Mouse (Mus musculus) neutrophil, adult 5-6 weeks (primary cell): ENCODE measurements around the gene Ptprk. TPM values are rescaled to one million over a fixed set of nuclear protein-coding genes. Genes with fewer than 3 reads are reported as not detected.

Source experiments
- ATAC-seq: fragments of 151-379, 151-347 bp; 2 replicates; pipeline ENCODE4 v1.8.0; 2017; ENCODE audit warnings: mild to moderate bottlenecking, moderate TSS enrichment; ENCODE audit not compliant: insufficient number of reproducible peaks, poor library complexity, low FRiP score, severe bottlenecking; ENCODE audit errors: extremely low read depth
- total RNA-seq: library from RNA; stranded (forward); fragments of 200-1000 nt; gene quantifications from 2 replicates; pipeline ENCODE4 v1.2.3, GENCODE M21; 2017

Gene Ptprk
- 0.12 and 0.47 TPM in 2 replicates for total RNA-seq

GRCm38 (mm10) chr10:28074653-28075451, at the start of gene Ptprk:
Ptprk (plus strand) TSS chr10:28074820.
- ATAC-seq, result no peak

GRCm38 (mm10) chr10:28027791-28028190, 46.8 kb upstream of the Ptprk start:
- no peak for ATAC-seq

DNA sequence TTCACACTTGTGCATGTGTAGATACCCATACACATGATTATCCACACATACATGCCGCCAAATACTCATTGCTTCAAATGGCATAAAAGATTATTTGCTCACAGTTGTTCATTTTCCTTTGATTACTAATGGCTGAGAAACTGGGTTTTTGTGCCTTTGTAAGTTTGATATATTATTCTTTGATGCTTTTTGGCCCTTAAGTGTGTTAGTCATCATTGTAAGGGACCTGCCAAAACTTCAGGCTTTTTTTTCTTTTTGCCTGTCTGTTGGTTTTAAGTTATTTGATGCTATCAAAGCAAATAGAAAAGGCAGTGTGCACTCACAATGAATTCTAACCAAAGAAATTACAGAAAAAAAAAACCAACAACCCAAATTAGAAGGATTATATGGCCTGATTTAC, 38.2 kb upstream of the Ptprk start:
- no peak for ATAC-seq

DNA sequence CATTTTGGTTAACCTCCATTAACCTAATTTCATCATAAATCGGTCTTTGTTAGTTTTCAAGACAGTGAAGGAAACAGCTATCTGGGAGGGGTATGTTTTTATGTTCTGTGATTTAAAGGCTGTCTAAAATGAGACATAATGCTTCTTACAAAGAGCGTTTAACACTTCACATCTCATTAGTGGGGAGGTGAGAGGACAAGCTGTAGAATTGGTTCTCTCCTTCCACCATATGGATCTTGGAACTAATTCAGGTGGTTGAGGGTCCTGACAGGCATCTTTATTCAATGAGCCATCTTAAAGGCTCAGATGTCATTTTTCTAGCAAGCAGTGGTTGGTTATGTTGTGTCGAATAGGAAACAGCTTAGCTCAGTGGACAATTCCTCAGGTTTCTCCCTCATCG, 19.9 kb upstream of the Ptprk start:
- ATAC-seq, result no peak

GRCm38 (mm10) chr10:28059222-28059621, 15.4 kb upstream of the Ptprk start:
- no peak for ATAC-seq

GRCm38 (mm10) chr10:28067997-28068396, 6.6 kb upstream of the Ptprk start:
- ATAC-seq, result no peak

DNA sequence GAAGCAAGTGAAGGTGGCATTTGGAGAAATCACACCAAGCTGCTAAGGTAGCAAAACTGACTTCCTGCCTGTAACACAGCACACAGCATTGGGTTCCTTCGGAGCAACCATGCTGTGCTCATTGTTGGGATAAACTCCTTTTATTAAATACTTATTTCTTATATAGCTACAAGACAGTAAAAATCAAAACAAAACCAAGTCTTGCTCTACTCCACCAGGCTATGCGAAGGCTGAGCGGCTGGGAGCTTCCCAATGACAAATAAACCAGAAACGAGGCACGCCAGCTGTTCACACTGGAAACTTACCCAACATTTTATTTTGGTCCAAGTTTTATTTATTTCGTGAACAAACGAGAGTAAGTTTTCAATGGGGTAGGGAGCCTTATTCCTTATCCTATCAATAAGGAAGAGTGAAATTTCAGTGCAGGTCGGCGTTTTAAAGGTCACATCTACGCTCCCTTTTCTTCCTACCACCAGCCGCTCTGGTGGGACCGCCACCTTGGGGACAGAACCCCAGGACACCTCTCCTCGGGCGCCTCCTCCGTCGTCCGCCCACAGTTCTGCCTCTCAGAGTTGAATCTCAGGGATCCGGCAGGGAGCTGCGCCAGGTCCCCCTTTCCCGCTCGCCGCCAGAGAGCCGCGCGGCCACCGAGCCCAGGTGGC, 498 bp upstream of the Ptprk start:
- ATAC-seq, result no peak

DNA sequence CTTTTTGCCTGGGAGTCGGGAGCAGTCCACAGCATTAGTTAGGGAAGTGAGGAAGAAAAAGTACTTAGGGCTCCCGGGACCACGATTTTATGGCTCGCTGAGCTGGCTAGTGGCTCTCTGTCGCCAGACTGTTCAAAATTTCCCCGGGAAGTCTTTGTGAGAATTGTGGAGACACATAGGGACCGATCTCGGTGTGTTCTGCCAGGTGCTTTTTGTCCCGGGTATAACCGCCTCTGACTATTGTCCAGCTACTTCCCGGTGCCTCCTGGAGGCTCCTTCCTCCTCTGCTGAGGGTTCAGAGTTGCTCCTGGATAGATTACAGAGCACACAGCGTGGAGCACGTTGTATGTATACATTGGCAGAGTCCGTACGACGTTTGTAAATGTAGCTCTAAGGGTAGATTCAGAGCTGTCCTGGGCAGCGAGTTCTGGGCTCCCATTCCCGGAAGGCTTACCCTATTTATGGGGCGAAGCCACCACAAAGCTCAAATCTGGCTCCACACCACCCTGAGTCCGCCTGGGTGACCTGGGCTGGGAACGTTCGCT, 943 bp downstream of the Ptprk start:
- no peak for ATAC-seq

- ATAC-seq, result no peak
Observed at GRCm38 (mm10) chr10:28076036-28076855, 1.6 kb downstream of the Ptprk start.

GRCm38 (mm10) chr10:28078270-28078669, 3.6 kb downstream of the Ptprk start:
- ATAC-seq, result no peak

DNA sequence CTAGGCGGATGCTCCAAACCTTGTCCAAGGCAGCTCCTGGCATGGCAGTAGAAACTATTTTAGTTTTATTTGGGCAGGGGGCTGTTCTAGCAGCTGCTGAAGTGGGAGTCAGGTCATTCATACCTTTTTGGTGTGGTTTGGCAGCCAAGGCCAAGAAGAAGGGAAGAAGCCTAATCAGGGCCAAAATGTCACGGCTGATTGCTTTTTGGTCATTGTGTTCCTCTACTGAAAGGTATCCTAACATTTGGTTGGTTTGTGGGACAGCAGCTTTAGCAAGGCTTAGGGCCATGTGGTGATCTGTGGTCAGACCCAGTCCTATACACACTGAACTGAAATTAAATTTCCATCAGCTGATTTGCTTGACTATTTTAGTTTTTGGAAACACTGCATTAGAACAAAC, 6.6 kb downstream of the Ptprk start:
- no peak for ATAC-seq

- ATAC-seq, result no peak
Observed at GRCm38 (mm10) chr10:28083183-28083582, 8.6 kb downstream of the Ptprk start.

DNA sequence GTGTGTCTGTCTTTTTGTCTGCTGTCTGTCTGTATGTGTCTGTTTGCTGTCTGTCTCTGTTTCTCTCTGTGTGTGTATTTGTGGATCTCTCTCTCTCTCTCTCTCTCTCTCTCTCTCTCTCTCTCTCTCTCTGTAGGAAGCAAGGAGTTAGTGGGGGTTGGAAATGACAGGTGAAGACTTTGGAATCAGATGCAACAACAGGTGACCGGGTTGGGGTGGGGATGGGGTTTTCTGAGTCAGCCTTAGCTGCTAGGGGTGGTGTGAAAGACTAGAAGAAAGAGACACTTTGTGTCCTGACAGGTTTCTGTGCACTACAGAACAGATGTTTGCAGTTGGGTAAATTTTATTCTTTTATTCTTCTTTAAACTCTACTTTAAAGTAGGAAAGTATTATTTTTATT, 9.0 kb downstream of the Ptprk start:
- ATAC-seq, result no peak

DNA sequence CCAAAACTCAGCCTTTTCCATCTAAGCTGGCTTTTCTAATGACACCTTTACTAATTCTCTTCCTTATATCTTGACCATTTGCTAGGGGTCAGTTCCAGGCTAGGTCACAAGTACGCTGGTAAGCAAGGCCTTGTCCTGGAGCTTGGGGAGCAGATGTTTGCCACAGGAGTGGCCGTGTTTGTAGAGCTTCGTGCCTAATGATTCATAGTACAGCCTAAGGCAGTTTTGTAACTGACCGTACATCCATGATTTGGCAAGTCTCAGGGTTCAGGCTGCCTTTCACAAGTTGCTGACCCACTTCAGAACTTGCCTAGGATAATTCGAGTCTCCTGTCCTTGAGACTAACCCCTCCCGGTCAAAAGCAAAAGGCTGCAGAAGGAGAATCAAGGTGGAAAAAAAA, 12.7 kb downstream of the Ptprk start:
- no peak for ATAC-seq

- no peak for ATAC-seq
Observed at GRCm38 (mm10) chr10:28087749-28088148, 13.1 kb downstream of the Ptprk start.

DNA sequence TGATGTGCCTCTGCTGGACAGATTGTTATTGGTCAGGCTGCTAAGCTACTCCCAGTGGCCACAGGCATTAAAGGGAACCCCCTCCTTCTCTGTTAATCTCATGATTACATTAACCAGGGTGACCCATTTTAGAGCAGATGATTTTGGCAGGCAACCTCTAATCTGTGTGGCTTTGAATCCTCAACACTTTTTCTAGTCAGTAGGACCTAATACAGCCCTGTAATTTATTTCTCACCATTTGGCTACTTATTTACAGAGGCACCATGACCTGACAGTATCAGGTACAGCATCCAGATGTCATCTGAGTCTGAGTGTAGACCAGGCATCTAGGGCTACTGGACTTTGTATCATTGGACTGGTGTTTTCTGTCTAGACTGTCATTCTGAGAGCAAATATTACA, 21.4 kb downstream of the Ptprk start:
- ATAC-seq, result no peak

- no peak for ATAC-seq
Observed at GRCm38 (mm10) chr10:28097637-28098036, 23.0 kb downstream of the Ptprk start.

DNA sequence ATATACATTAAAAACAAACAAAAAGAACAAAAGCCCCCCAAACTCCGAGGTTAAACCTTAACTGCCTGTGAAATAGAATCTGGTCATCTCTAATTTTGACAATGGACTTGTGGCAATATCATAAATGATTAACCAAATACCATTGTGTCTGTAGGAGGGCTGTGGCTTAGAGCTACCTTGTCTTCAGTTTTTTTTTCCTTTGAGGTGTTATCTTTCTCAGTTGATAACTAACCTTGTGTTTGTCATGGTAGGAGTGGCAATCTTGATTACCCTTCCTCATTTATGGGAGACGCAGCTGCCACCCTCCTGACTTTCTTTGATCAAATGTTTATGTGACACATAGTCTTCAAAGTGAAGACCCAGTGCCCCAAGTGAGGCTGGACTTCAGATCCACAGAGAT, 24.3 kb downstream of the Ptprk start:
- no peak for ATAC-seq

- no peak for ATAC-seq
Observed at GRCm38 (mm10) chr10:28103406-28103906, 28.8 kb downstream of the Ptprk start.
